Mouse (Mus musculus) central nervous system, embryonic 11.5 days (tissue): ENCODE measurements around the gene Wdr27. TPM values are rescaled to one million over a fixed set of nuclear protein-coding genes. Genes with fewer than 3 reads are reported as not detected.

Experiments used
- polyA plus RNA-seq: library from polyadenylated mRNA; depleted of rRNA; stranded (reverse); fragments of >200 nt; gene quantifications from 2 replicates; pipeline ENCODE4 v1.2.3, GENCODE M21; 2012; rRNA removed

Wdr27 gene
- 2.0 and 3.8 TPM in 2 replicates for polyA plus RNA-seq

DNA sequence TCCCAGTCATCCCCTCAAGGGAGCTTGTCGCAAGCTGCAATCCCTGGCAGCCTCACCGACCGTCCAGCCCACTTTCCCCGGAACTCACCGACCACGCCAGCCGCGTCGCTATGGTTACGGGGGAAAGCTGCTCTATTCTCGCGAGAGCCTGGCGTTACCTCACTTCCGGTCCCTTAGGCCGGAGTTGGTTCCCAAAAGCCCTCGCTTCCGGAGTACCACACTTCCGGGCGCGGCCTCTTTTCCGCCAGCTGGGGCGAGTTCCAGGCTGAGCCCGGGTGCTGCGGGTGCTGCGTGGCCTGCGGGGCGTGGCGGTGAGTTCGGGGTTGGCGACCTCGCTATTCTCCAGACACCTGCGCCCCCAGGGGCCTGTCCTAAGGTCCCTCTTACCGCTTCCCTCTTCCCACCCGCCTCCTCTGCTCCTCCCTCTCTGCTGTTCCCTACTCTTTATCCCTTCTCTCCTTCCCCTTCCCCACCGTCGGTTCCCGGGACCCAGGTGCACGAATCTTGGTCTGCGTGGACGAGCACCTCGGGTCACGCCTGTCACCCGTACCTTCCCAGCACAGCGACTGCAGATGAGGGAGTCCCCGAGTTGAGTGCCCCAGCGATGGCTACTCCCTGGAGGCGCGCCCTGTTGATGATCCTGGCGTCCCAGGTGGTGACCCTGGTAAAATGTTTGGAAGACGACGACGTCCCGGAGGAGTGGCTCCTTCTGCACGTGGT lies at the start of gene Wdr27, which contains the start of gene 1600012H06Rik:
Gene Wdr27, minus strand, starts transcription at position 150 of the 720 bp plus-strand sequence.
Gene 1600012H06Rik, plus strand, starts transcription at position 176 of the 720 bp plus-strand sequence.

DNA sequence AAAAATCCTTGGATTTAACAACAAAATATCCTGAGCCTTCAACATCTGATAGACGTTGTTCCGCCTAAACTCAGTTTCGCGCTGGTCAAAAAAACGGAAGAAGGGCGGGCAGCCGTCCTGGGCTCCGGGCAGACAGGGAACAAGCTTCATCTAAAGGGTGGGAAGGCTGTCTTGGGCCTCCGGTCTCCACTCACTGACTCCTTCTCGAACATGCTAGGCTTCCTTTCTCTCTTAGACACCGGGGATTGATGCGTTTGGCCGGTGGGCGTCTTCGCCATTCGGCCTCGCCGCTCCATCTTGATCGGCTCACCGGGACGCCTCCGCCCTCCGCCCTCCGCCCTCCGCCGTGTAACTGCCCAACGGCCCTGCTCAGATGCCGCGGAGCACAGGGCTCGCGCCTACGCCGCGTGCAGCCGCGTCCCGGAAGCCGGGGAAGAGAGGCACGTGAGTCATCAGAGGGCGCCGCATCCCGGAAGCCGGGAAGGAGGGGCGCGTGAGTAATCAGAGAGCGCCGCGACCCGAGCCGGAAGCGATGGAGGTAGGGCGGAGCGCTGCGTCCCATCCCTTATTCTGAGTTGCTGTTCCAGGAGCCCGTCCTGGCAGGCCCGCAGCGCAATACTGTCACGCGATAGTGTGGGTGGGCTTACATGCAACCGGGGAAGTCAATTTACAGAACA lies 35.5 kb upstream of the Wdr27 start, which contains the start of the genes 9030025P20Rik and Gm3417:
Gene 9030025P20Rik, plus strand, starts transcription at position 107 of the 677 bp plus-strand sequence.
Gene Gm3417, minus strand, starts transcription at position 429 of the 677 bp plus-strand sequence.

DNA sequence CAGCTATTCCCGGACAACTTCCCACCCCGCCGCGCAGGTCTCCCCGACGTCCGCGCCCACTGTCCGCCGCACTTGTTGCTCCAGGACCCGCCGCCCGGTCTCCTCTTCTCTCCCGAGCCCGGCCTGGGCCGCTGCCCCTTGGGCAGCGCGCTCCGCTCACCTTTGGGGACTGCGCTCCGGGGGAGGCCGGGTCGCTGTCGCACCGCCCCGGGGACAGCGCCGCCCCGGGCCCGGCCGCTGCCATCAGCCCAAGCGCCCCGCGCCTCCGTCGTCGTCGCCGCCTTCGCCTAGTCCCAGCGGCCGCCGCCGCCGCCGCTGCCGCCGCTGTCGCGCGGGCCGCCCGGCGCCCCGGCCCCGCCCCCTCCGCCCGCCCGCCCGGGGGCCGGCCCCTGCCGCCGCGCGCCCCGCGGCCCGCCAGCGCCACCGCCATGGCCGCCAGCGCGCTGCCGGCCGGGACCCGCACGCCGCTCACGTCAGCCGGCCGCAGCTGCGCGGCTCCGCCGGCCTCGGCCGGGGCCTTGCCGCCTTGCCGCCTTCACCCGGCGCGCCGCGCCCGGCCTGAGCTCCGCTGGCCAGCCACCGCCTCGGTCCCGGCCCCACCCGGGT lies 18.1 kb upstream of the Wdr27 start, which contains the start of gene Phf10:
Gene Phf10, minus strand, starts transcription at position 323 of the 606 bp plus-strand sequence.

Other genes with a start within 250 kb of the Wdr27 start
- 6.6 TPM in 2 replicates for gene Thbs2, start 248.9 kb downstream of the Wdr27 start, polyA plus RNA-seq
- 19.8 and 22.3 TPM in 2 replicates for gene 1600012H06Rik, start within 50 bp of the Wdr27 start, polyA plus RNA-seq
- 86.6 and 89.9 TPM in 2 replicates for gene Phf10, start 18.1 kb upstream of the Wdr27 start, polyA plus RNA-seq
- 14.2 and 19.5 TPM in 2 replicates for gene 9030025P20Rik, start 35.3 kb upstream of the Wdr27 start, polyA plus RNA-seq
- gene Gm3417, start 35.6 kb upstream of the Wdr27 start, polyA plus RNA-seq, result 0.72 TPM in 1 of 2 replicates, not detected in the other
- gene Gm3435, start 67.0 kb upstream of the Wdr27 start, polyA plus RNA-seq, result 6.1 and 7.0 TPM in 2 replicates
- 69.0 and 96.8 TPM in 2 replicates for gene Ermard, start 98.0 kb upstream of the Wdr27 start, polyA plus RNA-seq
- gene Tcte3, start 98.3 kb upstream of the Wdr27 start, polyA plus RNA-seq, result 0.35 TPM in 1 of 2 replicates, not detected in the other
- 3.3 and 4.2 TPM in 2 replicates for gene Gm3448, start 98.4 kb upstream of the Wdr27 start, polyA plus RNA-seq